Mouse (Mus musculus) hindbrain, embryonic 16.5 days (tissue): ENCODE measurements around the gene Mapre3. TPM values are rescaled to one million over a fixed set of nuclear protein-coding genes. Genes with fewer than 3 reads are reported as not detected.

ENCODE experiments used
- ATAC-seq: fragments of 200-750 bp; cut with Nextera tagmentation; 2 replicates; pipeline ENCODE4 v1.8.0; 2017; ENCODE audit warnings: moderate TSS enrichment, moderate library complexity
- H3K27ac ChIP-seq: fragments of 300-500 bp; sonication (generic); 2 replicates; pipeline ENCODE4 v1.5.1; 2014; ENCODE audit warnings: low read depth, mild to moderate bottlenecking, control low read depth, low read length, moderate library complexity
- H3K27me3 ChIP-seq: fragments of 300-500 bp; sonication (generic); replicated peaks from 2 replicates; pipeline ENCODE4 v1.6.1; 2014; ENCODE audit warnings: low read length; ENCODE audit not compliant: control insufficient read depth, insufficient read depth
- H3K36me3 ChIP-seq: fragments of 300-500 bp; sonication (generic); 2 replicates; pipeline ENCODE4 v1.6.1; 2014; ENCODE audit warnings: mild to moderate bottlenecking, low read length, moderate library complexity, mixed read lengths; ENCODE audit not compliant: control insufficient read depth, insufficient read depth
- H3K4me1 ChIP-seq: fragments of 300-500 bp; sonication (generic); 2 replicates; pipeline ENCODE4 v1.6.1; 2014; ENCODE audit warnings: low read depth, low read length; ENCODE audit not compliant: control insufficient read depth, insufficient read depth
- H3K4me2 ChIP-seq: fragments of 300-500 bp; sonication (generic); 2 replicates; pipeline ENCODE4 v1.6.1; 2014; ENCODE audit warnings: mild to moderate bottlenecking, low read length, control low read depth, moderate library complexity
- H3K4me3 ChIP-seq: fragments of 300-500 bp; sonication (generic); 2 replicates; pipeline ENCODE4 v1.5.1; 2014; ENCODE audit warnings: mild to moderate bottlenecking, low read length, control low read depth, moderate library complexity
- H3K9ac ChIP-seq: fragments of 300-500 bp; sonication (generic); 2 replicates; pipeline ENCODE4 v1.6.1; 2014; ENCODE audit warnings: low read depth, mild to moderate bottlenecking, control low read depth, low read length, moderate library complexity
- H3K9me3 ChIP-seq: fragments of 300-500 bp; sonication (generic); 2 replicates; pipeline ENCODE4 v1.6.1; 2014; ENCODE audit warnings: mild to moderate bottlenecking, low read length, moderate library complexity; ENCODE audit not compliant: control insufficient read depth
- WGBS: fragments of 180-500 bp; shearing (Covaris S2); extraction: QIAGEN DNeasy Blood & Tissue Kit; methylation state at CpG from one replicate; pipeline ENCODE4 v1.1.7; 2014; 5-methylcytosine and 5-hydroxymethylcytosine counted together
- polyA plus RNA-seq: library from polyadenylated mRNA; unstranded; fragments of >200 nt; fragmentation: Nextera tagmentation; extraction: Ambion mirVana; gene quantifications from 2 replicates; pipeline ENCODE4 v1.2.1, GENCODE M21; 2015

Gene Mapre3
- polyA plus RNA-seq, 1 experiment from 2014 or later: 153 TPM

GRCm38 (mm10) chr5:30816261-30816791 is 1.9 kb downstream of the Mapre3 start:
- H3K36me3 ChIP-seq: 0 out of 2 replicates have a peak, but pooled peaks cover 2% of the 10 kb centered on the region
- no peaks in the 10 kb centered on the region for H3K27me3 ChIP-seq
- H3K9me3 ChIP-seq: no peaks in the 10 kb centered on the region
- no peak overlapping the region for H3K27ac ChIP-seq
- H3K4me1 ChIP-seq: peaks cover 29% of the 10 kb centered on the region
- H3K4me2 ChIP-seq: peak overlapping the region; percentile 90
- peak overlapping the region; percentile 29 for H3K9ac ChIP-seq
- H3K4me3 ChIP-seq: peak overlapping the region; percentile 19
- ATAC-seq: no peak
- 60% methylated on average over 8 of the region's 8 CpGs for WGBS

GRCm38 (mm10) chr5:30818758-30819309 is 4.4 kb downstream of the Mapre3 start:
- Histone ChIP-seq H3K27ac (no peak overlapping the region), H3K4me3 (no peak overlapping the region), H3K4me2 (no peak overlapping the region), H3K27me3 (no peaks in the 10 kb centered on the region), H3K4me1 (peaks cover 26% of the 10 kb centered on the region), H3K9ac (no peak overlapping the region), H3K9me3 (no peaks in the 10 kb centered on the region), H3K36me3 (0 out of 2 replicates have a peak, but pooled peaks cover 2% of the 10 kb centered on the region)
- no peak for ATAC-seq
- 85% methylated on average over 8 of the region's 8 CpGs for WGBS

DNA sequence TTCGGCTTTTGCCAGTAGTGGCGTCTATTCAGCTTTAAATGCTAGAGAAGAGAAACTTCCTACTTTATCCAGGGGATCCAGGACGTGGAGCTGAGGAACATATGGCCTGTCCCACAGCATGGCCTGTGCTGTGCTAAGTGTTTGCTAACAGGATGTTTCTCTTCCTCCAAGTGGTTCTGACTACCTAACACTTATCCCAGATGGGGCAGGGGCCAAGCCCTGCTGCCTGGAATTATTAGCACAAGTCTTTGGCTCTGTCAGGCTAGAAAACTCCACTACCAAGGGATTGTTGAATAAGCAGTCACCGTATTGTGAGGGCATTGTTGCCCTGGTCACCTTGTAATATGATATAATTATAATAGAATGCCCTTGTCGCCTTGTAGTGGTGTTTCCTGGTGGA is 8.2 kb downstream of the Mapre3 start:
- Histone ChIP-seq H3K4me1 (peaks cover 2% of the 10 kb centered on the region; the same call in 1 of the 2 replicates), H3K27me3 (no peaks in the 10 kb centered on the region), H3K4me3 (no peak overlapping the region), H3K36me3 (0 out of 2 replicates have a peak, but pooled peaks cover 2% of the 10 kb centered on the region), H3K27ac (no peak overlapping the region), H3K9me3 (no peaks in the 10 kb centered on the region), H3K4me2 (no peak overlapping the region), H3K9ac (no peak overlapping the region)
- no peak for ATAC-seq
- 86% methylated on average over 5 of the region's 5 CpGs for WGBS

DNA sequence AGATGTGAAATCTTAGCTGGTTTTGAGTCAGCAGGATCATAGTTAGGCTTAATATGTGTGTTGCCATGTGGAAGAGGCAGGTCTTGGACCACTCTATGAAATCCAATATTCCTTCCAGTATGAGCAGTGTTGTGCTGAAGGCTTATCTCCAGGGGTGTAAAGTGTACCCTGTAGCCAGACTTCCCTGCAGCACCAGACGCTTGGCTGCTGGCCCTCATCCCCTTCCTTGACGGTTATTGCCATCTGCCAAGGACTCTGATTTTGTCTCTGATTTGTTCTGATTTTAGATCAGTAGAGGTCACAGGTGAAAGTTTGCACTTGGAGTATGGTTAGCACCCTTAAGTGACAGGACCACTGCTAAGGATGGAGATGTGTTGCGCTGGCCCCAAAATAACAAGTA is 8.7 kb downstream of the Mapre3 start:
- Histone ChIP-seq H3K4me1 (peaks cover 2% of the 10 kb centered on the region; the same call in 1 of the 2 replicates), H3K9me3 (no peaks in the 10 kb centered on the region), H3K27me3 (no peaks in the 10 kb centered on the region), H3K27ac (no peak overlapping the region), H3K4me2 (no peak overlapping the region), H3K9ac (no peak overlapping the region), H3K36me3 (0 out of 2 replicates have a peak, but pooled peaks cover 2% of the 10 kb centered on the region), H3K4me3 (no peak overlapping the region)
- 80% methylated on average over 3 of the region's 3 CpGs for WGBS
- ATAC-seq: no peak

DNA sequence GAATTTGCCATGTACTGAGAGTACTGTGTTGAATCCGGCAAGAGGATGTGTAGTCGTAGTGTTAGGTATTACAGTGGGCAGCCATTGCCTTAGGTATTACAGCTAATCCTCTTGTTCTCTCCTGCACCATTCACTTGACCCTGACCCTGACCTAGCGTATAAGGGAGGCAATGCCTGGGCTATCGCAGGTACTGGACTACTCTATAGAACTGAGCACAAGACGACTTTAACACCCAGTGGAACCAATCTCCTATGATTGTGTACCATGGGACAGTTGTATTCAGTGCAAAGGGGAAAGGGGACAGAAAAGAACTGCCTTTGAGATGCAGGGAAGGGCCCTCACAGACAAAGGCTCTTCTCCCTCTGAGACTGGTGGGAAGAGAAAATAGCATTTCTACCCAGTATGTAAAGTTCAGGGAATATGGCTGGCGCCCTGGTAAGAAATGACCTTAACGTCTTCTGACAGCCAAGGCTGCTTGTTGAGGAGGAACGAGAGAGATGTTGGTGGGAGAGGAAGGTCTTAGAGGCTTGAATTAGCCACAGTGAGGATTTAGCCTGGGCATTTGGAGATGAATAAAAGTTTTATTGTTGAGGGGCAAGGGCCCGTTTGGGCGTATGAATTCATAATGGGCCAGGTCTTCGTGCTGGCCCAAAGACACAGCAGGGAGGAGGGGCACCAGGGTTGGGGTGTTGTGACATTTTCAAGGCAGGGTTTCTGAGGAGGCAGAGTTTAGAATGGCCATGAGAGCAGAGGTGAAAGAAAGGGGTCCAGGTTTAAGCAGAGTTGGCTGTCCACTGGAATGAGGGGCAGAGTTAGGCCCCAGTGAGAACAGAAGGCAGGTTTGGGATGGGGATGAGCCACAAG is 9.9 kb downstream of the Mapre3 start:
- H3K36me3 ChIP-seq: 0 out of 2 replicates have a peak, but pooled peaks cover 2% of the 10 kb centered on the region
- H3K4me3 ChIP-seq: no peak overlapping the region
- H3K27me3 ChIP-seq: no peaks in the 10 kb centered on the region
- no peaks in the 10 kb centered on the region for H3K9me3 ChIP-seq
- H3K9ac ChIP-seq: no peak overlapping the region
- 58% methylated on average over 11 of the region's 11 CpGs for WGBS
- no peak for ATAC-seq
- H3K27ac ChIP-seq: no peak overlapping the region
- H3K4me2 ChIP-seq: no peak overlapping the region
- peaks cover 2% of the 10 kb centered on the region; the same call in 1 of the 2 replicates for H3K4me1 ChIP-seq

- Histone ChIP-seq H3K4me3 (no peak overlapping the region), H3K36me3 (no peaks in the 10 kb centered on the region), H3K27me3 (no peaks in the 10 kb centered on the region), H3K9ac (no peak overlapping the region; the same call in 1 of the 2 replicates), H3K4me2 (no peak overlapping the region), H3K27ac (no peak overlapping the region), H3K4me1 (peaks cover 2% of the 10 kb centered on the region; the same call in 1 of the 2 replicates), H3K9me3 (no peaks in the 10 kb centered on the region)
- 0 out of 2 replicates have a peak, but pooled peaks have one; percentile 38 for ATAC-seq
- WGBS: 58% methylated on average over 10 of the region's 10 CpGs
These were observed 10.7 kb downstream of the Mapre3 start for GRCm38 (mm10) chr5:30825166-30825565.

DNA sequence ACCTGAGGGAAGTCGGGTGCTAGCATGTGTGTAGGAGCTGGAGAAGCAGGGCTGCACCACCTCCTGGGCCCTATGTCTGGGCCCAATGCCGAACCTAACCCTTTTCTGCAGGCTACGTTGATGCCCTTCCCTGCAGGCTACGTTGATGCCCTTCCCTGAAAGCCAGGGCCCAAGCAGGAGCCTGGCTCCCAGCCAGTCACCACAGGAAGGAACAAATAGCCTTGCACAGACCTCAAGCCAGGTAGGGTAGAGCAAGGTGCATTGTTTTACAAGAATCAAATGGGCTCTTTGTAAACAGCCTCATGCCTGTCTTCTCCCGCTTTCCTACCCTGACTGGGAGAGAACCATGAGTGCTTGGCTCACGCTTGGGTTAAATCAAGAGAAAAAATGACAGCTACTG is 11.4 kb downstream of the Mapre3 start:
- H3K9me3 ChIP-seq: no peaks in the 10 kb centered on the region
- H3K27ac ChIP-seq: no peak overlapping the region
- no peak overlapping the region; the same call in 1 of the 2 replicates for H3K9ac ChIP-seq
- peaks cover 2% of the 10 kb centered on the region; the same call in 1 of the 2 replicates for H3K4me1 ChIP-seq
- no peak for ATAC-seq
- no peaks in the 10 kb centered on the region for H3K36me3 ChIP-seq
- 63% methylated on average over 6 of the region's 6 CpGs for WGBS
- H3K4me2 ChIP-seq: no peak overlapping the region
- no peaks in the 10 kb centered on the region for H3K27me3 ChIP-seq
- H3K4me3 ChIP-seq: no peak overlapping the region

GRCm38 (mm10) chr5:30833416-30833815 is 19.0 kb downstream of the Mapre3 start:
- Histone ChIP-seq H3K4me1 (no peaks in the 10 kb centered on the region), H3K36me3 (peaks cover 8% of the 10 kb centered on the region), H3K9ac (no peak overlapping the region), H3K27me3 (no peaks in the 10 kb centered on the region), H3K9me3 (no peaks in the 10 kb centered on the region), H3K27ac (no peak overlapping the region), H3K4me2 (no peak overlapping the region), H3K4me3 (no peak overlapping the region)
- no peak for ATAC-seq
- WGBS: 98% methylated on average over 3 of the region's 3 CpGs

- Histone ChIP-seq H3K9ac (no peak overlapping the region), H3K4me3 (no peak overlapping the region), H3K4me2 (no peak overlapping the region), H3K9me3 (no peaks in the 10 kb centered on the region), H3K27me3 (no peaks in the 10 kb centered on the region), H3K36me3 (peaks cover 8% of the 10 kb centered on the region), H3K27ac (no peak overlapping the region), H3K4me1 (no peaks in the 10 kb centered on the region)
- WGBS: 89% methylated on average over 2 of the region's 2 CpGs
- no peak for ATAC-seq
These were observed 25.3 kb downstream of the Mapre3 start for GRCm38 (mm10) chr5:30839731-30840130.
